Mouse (Mus musculus) gastrocnemius, postnatal 4 days (tissue): ENCODE measurements around the gene Psen2. TPM values are rescaled to one million over a fixed set of nuclear protein-coding genes. Genes with fewer than 3 reads are reported as not detected.
A peak's percentile ranks its signal among the peaks of the same experiment; 100 is the strongest.

Experiments
- DNase-seq, 2 experiments: peaks; one replicate each; pipeline ENCODE4 v3.0.0; 2021 to 2022; ENCODE audit warnings: low spot score in 2 of 2, mixed read lengths in 2 of 2
- total RNA-seq, 2 experiments: library from RNA; stranded (reverse); gene quantifications; 2 replicates each; pipeline ENCODE4 v1.2.3; 2021

Gene Psen2
- total RNA-seq, 2 experiments from 2014 or later: 13.6 to 13.8 TPM

GRCm38 (mm10) chr1:180249666-180250440 is 13.4 kb downstream of the Psen2 start:
- peak; percentile 49 to 80 for DNase-seq

DNA sequence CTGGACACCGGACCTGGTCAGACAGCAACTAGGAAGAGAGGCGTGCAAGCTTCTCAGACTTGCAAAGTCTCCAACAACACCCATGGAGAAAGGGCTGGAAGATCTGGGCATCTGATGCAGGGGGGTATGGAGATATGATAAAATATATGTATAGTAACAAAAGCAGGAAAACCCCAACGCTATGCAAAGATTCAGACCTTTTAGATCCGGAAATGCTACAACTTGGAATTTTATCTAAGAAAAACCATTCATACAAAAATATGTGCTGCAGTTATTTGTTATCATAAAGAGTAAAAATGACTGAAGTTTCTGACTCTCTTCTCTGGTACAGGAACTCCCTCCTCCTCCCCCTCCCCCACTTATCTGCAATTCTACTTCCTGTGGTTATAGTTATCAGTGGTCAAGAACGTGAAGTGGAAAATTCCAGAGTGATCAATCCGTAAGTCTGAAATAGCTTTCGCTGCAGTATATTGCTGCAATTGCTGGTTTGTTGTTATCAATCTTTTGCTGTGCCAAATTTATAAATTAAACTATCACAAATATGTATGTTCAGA is 14.6 kb downstream of the Psen2 start:
- no peak for DNase-seq

DNA sequence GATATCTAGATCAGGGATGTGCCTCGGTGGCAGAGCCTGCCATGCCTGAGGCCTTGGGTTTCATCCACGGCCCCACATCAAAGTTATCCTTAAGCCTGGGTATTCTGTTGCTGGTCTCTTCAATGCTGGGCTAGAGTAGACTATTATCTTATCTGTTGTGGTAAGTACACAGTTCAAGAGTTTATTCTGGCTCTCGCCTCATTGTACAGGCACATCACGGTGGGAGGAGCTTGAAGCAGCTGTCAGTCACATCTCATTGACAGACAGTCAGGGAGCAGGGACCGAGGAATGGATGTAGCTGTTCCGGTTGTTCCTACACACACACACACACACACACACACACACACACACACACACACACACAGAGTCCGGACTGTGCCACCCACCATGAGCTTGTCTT is 15.3 kb downstream of the Psen2 start:
- DNase-seq: no peak

DNA sequence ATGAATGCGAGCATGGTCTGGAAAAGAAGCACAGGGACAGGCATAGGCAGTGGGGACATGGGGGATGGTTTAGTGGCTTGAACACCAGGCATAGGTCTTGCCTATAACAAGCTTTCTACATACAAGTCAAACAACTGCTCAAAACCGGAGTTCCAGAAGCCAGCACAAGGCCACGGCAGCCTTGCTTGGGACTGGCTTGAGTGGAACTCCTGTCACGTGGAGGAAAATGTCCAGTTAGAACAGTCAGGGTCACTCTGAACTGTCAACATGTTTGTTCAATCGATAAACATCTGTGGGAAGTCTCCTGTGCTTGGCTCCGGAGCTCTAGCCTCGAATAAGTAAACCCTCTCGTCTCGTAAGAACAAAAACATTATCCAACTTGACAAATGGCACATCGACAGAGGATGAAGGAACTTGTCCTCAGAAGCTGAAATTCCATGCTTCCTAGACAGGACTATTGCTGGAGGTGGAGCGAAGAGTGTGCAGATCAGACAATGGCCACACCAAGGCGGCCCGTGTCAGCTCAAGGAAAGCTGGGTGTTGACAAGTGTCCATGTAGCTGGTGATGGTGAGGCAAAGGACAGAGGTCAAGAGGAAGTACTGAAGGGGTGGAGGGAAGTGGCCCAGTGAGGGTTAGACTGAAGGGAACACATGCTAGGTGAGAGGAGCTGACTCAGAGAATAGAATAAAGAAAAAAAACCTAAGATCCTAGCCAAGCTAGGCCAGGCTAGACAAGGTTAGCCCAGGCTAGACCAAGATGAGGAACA is 17.3 kb downstream of the Psen2 start:
- no peak for DNase-seq

GRCm38 (mm10) chr1:180231729-180232128 is 31.5 kb downstream of the Psen2 start:
- DNase-seq: no peak

DNA sequence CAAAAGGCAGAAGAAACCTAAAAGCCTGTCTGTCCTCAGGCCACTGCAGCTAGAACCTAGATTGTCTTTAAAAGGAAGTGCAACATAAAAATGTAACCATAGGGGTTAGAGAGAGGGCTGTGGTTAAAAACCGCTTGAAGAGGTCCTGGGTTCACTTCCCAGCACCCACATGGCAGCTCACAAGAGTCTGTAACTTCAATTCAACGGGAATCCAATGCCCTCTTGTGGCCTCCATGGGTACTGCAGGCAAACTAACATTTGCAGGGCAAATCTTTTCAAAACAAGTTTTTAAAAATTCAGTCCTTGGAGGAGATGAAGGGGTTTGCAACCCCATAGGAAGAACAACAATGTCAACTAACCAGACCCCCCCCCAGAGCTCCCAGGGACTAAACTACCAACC is 32.7 kb downstream of the Psen2 start:
- DNase-seq: no peak

GRCm38 (mm10) chr1:180229906-180230305 is 33.3 kb downstream of the Psen2 start:
- no peak for DNase-seq

- no peak for DNase-seq
These were observed 34.4 kb downstream of the Psen2 start for GRCm38 (mm10) chr1:180228854-180229253.

DNA sequence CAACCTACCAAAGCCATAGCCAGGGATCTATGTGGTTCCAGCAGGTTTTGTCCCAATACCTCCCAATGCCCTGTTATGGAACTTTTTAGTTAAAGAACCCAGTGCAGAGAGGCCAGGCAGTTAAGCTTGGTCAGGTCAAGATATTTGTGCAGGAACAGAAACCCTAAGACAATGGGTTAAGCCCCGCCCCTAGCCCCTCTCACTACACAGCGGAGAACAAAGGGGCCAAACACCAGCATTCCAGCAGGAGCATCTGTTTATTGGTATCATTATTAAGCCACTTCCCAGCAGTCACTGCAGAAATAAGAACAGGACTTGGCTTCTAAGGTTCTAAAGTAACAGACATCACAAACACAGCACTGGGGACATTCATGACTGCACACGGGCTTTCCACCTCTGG is 36.5 kb downstream of the Psen2 start:
- no peak for DNase-seq

- DNase-seq: no peak
These were observed 37.0 kb downstream of the Psen2 start for GRCm38 (mm10) chr1:180226221-180226713.

- peak in 1 of 2 experiments; percentile 48 for DNase-seq
These were observed 37.6 kb downstream of the Psen2 start for GRCm38 (mm10) chr1:180225500-180226220.

GRCm38 (mm10) chr1:180222007-180222406 is 41.2 kb downstream of the Psen2 start:
- no peak for DNase-seq

- no peak for DNase-seq
These were observed 42.3 kb downstream of the Psen2 start for GRCm38 (mm10) chr1:180220791-180221542.

DNA sequence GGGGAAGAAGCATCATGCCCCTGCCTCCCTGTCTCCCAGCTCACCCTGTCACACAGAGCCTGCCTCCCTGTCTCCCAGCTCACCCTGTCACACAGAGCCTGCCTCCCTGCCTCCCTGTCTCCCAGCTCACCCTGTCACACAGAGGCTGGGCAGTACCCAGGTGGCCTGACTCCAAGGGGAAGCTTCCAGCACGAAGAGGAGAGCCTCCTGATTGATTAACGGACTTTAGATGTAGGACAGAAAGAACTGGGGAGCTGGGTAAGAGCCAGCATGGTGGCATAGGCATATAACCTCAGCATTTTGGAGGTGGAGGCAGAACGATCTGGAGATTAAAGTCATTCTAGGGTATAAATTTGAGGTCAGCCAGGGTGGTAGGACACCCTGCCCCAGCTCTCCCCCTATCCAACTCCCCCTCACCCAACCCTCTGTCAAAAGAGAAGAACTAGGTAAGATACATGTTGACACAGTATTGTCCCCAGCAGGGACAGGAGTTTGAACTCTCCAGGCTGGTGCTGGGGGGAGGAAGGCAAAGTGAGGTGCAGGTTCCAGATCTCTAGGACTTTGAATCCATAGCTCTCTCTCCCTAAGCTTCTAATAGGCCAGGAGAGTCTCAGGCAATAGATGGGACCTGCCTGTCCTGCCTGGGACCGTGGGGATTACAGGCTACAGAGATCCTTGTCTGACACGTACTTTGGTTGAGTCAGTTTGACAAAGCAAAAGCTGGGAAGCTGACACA is 46.5 kb downstream of the Psen2 start:
- no peak for DNase-seq

GRCm38 (mm10) chr1:180215044-180215443 is 48.2 kb downstream of the Psen2 start:
- DNase-seq: peak in 1 of 2 experiments; percentile 47

GRCm38 (mm10) chr1:180212911-180213310 is 50.3 kb downstream of the Psen2 start:
- no peak for DNase-seq

DNA sequence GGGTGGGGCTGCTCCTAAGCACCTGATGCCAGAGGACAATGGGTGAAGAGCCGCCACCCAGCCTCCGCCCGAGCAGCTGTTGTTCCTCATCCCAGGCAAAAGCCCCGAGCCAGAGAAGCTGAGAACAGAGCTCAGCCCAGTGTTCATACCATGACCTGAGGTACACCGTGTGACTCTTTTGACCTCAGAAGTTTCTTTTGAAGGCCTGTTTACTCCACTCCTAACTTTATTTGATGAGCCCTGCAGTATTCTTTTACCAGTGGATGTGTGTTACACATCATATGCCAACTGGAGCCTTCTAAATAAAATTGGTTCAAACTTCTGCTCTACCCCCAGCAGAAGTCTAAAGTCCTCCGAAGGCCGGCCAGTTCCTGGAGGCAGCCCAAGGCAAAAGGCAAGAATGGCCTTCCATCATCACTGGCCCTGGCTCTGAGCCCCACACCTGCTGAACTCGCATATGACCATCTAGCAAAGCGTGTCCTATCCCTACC is 52.4 kb downstream of the Psen2 start:
- no peak for DNase-seq

- no peak for DNase-seq
These were observed 53.2 kb downstream of the Psen2 start for GRCm38 (mm10) chr1:180210031-180210432.

- DNase-seq: no peak
These were observed 54.9 kb downstream of the Psen2 start for GRCm38 (mm10) chr1:180208370-180208769.

DNA sequence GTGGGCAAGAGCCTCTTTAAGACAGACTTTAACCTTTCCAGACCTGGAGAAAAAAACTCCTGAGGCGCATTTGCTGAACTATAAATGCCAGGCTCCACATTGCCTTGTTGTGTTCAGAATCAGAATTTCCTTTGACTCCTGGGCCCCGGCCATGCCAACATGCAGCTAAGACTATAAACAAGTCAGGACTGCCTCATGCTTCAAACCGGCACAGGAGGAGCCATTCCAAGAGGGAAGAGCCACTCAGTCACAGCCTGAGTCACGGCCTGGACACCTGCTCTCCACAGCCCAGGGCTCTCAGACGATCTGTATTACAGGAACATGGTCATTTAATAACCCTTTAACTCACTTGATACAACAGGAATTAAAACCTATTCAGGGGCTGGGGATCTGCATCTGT is 62.5 kb downstream of the Psen2 start:
- no peak for DNase-seq
